Mouse (Mus musculus) thymus, postnatal 25 days (tissue): ENCODE data around the gene Macrod1.
"Not testable (repeated sequence)": the region's sequence is repeated elsewhere in the genome, so short reads cannot be mapped to it uniquely, and the experiment has no call there.

Experiments
- DNase-seq: peaks from one replicate; pipeline ENCODE4 v3.0.0; 2022

The Macrod1 gene

DNA sequence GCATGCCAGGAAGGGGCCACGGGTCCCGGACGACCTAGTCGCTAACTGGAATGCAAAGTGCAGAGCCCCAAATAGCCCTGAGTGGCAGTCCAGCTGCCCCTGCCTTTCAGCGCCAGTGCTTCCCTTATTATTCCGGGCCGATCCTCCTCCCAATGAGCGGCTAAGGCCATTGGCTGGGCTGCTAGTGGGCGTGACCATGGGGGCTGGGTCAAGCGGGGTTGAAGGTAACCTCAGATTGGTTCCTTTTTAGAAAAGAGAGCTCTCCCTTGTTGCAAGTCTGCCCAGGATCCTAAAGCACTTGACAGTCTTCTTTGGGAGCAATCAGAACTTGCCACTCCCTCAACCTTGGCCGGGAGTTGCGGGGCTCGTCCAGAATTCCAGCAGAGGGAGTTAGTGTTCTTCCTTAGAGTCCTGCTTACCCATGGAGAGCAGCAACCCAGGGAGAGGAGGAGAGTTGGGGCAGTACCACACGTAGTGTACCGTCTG lies 1.2 kb downstream of the Macrod1 start:
- DNase-seq, result peak; percentile 59

DNA sequence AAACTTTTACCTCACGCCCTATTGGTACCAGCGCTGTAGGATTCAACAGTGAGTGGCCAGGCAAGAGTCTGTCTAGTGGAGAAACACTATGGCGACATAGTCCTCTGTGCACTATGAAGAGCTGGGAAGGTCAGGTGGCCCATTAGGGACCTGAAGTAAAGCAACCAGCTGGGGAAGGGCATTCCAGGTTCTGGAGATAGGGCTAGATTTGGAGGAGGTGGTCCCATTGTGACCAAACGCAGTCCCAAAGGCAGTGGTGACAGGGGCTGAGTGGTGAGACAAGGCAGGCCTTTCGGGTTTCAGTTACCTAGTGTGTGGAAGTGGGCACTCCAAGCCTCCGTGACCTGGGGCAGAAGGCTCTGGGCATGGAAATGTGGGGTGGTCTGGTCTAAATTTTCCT lies 1.9 kb downstream of the Macrod1 start:
- no peak for DNase-seq

DNA sequence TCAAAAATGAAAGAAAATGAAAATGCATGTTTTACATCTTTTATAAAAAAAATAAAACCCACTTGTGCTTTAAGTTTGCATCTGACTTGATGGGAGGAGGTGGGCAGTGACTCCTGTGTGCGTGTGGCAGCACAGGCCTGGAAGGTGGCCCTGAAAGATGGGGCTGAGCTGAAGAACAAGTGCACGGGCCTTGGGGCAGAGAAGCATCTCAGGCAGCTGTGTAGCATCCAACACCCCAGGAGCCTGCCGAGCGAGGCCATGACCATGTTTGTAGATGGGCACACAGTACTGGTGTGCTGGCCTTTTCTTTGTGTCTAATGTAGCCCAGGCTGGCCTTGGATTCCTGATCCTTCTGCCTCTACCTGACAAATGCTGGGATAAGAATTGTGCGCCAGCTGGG lies 5.5 kb downstream of the Macrod1 start:
- DNase-seq, result no peak

DNA sequence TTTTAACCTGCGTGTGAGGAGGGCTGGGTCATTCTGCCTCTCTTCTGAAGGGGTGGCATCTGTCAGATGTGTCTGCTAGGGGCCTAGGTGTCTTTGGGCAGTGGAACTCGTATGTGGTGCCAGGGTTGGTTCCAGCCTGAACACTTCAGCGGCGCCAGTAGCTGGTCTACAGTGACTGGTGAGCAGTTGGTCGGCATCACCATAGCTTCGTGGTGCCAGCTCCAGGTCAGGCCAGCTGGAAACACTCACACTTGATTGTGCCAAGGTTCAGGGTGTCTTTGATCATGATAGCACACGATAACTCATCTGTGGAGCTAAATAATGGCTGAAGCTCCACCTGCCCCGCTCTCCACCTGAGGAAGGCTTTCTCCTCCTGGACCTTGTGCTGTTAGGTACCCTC lies 6.3 kb downstream of the Macrod1 start:
- DNase-seq, result no peak

DNA sequence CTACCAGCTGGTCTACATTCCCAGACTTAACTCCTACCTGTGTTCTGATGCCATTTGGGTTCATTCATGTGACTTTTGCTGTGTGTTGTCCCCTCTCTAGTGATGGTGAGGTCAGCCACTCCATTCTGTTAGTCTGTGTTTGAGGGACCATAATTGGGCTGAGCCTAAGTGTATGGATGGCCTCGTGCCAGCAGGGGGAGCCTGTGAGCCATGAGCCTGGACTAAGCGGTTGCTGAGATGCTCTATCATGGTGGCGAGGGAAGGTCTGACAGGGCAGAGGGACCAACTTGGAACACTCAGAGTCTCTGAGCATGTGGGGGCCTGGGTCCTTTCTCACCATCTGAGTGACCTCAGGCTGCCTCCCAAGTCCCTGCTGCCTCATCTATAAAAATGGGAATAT lies 8.0 kb downstream of the Macrod1 start:
- DNase-seq, result peak; percentile 87

DNA sequence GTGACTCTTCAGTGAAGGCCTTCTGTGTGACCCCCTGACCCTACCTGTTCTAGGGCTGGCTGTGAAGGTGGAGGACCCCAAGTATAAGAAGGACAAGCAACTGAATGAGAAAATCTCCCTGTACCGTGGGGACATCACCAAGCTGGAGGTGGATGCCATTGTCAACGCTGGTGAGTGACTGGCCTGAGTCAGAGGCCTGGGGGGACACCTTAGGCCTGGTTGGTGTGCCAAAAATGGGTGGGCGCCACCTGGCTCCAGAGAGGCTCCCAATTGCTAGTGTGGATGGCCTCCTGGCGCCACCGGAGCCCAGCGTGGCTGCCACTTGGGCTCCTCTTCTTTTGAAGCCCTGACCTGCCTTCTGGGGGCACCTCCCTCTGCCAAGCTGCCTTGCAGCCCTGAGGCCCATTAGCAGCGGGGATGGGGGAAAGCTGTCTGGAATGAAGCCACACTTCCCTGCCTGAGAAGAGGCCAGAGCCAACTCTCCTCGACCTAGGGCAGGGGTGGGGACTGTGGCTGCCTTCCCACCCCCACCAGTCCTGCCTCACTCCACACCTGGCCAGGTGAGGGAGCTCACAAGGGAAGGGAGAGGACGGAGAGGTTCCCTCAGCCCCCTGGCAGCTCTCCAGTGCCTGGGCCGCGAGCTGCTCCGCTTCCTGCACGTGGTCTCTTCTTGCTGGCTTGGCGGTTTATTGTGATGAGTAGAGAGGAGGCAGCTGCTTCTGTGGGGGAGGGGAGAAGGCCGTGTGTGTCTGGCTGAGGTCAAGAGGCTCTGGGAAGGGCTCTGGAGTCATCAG lies 9.6 kb downstream of the Macrod1 start:
- DNase-seq, result peak; percentile 82

DNA sequence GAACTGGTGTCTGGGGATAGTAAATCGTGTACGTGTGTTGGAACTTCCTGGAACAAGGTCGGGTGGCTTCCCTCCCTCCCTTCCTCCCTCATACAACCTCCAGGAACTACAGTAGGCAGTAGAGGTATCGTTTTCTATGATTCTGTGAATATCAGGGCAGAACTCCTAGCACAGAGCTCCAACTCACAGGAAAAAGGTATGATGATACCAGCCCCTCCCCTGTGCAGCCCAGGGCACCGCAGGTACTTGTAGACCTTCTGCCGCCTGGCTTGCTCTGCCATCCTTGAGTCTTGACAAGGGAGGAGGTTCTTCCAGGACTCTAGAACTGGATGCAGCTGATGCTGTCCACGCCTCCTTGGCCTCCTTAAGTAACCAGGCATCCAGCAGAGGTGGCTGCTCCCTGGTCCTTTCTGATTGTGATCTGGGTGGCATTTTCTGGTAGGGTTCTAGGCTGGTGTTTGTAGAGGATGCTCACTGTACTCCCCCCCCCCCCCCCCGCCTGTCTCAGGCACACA lies 10.3 kb downstream of the Macrod1 start:
- no peak for DNase-seq

DNA sequence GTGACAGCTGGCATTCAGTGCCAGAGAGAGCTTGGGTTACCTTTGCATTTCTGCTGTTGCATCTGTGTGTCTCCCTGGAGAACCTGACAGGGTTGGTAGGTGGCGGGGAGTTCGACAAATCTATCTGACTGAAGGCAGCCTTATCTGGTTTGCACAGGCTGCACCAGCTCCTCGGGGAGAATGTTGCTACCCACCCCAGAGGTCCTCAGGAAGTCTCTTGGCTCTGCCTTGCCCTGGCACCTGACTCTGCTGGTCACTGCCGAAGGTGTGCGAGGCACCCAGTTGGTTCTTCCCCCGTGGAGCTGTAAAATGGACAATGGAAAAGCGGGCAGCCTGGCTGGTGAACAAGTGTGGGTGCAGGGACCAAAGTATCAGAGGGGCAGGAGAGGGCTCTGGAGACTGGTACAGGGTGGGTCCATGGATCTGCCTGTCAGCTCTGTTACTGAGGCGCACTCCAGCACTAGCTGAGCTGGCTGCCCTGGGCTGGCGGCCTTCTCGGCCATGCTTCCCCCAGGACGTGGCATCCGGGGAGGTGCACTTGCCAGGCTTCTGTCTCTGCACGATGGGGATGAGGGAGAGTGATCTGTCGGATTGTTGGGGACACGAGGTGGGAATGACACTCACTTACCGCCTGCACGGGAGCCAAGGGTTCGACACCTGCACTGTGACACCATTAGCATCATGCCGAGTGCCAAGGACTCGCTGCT lies 10.9 kb downstream of the Macrod1 start:
- DNase-seq, result peak; percentile 38

DNA sequence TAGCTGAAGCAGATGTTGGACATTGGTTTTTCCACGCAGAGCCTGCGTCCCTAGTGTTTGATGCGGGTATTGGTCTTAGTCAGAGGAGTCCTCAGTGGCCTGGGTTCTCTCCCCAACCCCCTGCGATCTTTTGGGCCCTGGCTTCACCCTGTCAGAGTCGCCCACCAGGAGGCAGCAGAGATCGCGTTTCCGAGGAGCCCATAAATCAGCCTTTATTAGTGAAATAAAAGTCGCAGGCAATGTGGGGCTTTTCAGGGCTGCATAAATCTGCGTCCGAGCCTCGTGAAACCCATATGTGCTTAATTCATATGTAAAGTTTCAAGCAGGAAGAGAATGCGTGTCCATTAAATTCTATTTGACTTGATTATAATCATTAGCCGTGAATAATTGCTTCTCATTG lies 11.5 kb downstream of the Macrod1 start:
- DNase-seq, result peak; percentile 81

DNA sequence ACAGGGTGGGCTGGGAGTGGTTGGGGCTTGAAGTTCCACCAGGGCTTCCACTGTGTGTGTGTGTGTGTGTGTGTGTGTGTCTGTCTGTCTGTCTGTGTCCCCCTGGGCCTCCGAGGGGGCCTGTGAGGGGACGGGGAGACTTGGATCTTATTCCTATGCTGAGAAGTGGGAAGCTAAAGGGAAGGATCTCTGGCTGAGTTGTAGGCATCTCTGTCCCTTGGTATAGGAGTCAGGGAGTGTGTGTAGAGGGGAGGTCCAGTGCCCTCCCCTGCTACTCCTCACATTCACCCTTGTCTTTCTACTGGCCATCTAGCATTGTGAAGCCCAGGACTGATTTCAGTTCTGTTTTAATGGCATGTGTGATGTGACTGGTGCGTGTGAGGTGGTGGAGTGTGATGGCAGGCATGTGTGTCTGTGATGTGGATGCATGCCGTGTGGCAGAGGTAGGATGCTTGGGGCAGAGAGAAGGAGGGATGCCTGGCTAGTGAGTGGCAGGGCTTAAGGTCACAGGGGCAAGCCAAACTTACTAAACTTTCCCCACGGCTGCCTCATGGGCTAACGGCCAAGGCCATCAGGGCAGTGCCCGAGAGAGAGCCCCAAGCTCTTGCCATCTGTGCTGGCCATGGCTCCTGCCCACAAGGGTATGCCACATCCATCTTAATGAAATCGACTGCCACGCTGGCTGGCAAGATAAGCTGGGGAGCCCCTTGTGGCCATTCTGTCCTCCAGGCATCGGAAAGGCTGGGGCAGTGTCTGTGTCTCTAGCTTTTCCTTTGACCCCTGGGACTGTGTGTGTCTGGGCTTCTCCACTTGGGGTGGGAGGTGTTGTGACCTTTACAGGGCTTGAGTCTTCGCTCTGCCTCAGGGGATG lies 12.3 kb downstream of the Macrod1 start:
- DNase-seq, result no peak

DNA sequence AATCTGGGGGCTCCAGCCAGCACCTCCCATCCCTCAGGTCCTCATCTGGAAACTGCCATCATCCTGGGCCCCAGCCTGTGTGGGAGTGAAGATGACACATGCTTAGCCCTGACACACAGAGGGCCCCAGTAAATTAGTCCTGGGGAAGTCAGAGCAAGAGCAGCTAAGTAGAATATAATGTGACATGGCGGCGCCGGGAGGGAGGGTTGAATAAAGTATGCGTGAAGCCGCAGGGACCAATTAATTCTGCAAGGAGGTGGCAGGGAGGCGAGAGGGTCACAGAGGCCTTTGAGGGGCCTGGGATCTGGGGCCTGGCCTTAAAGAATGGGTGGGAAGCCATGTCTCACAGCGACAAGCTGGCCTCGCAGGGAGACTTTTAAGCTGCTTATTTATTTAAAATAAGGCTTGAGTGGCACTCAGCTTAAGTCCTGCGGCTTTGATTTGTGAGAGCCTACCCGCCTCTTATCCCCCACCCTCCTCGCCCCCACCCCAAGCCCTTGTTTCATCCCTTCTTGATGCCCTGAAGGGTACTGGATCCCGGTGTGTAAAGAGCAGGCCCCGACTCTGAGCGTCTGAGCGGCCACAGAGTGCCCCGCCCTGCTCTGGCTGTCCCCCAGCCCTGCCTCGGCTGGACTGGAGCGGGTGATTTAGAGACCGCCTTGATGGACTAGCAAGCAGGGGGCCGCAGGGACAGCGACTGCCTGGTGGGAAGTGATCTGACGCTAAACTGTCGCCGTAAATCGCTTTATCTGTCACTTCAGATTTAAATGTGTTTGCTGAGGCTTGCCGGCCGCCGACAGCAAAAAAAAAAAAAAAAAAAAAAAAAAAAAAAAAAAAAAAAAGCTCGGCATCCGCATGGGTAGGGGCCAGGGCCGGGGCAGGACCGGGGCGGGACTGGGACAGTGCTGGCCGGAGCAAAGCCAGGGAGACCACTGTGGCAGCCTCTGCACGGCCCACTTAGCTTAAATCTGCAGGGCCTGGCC lies 13.5 kb downstream of the Macrod1 start:
- DNase-seq, result no peak

DNA sequence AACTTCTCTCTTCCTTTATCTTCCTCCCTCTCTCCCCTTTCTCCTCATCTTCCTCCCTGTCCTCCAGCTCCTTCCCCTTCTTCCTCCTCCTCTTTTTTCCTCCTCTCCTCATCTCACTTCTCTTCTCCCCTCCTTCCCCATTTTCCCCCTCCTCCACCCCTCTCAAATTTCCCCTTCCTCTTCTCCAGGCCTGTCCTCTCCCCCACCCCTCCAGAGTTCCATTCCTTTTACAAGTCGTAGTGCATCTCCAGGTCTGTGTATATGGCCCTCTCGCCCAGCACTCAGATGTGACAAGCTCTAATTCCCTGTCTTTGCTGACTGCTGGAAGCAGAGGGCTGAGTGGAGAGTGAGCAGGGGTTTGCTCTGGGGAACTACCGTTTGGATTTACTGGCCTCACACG lies 14.2 kb downstream of the Macrod1 start:
- no peak for DNase-seq

DNA sequence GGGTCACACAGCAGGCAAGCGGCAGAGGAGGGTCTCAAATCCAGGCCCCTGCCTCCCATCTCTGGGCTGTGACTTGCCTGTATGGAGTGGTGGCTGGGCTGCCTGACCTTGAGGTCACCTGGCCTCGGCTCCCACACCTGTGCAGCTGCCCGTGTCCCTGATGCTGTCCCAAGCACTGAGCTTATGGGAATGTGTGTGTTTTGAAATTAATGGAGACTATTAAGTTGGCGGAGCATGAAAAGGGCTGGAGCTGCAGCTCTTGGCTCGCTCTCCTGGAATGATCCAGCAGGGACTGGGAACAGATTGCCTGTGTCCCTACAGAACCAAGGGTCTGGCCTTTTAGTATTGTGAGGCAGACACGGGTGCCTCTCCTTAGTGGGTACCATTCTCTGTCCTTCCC lies 15.6 kb downstream of the Macrod1 start:
- DNase-seq, result no peak

DNA sequence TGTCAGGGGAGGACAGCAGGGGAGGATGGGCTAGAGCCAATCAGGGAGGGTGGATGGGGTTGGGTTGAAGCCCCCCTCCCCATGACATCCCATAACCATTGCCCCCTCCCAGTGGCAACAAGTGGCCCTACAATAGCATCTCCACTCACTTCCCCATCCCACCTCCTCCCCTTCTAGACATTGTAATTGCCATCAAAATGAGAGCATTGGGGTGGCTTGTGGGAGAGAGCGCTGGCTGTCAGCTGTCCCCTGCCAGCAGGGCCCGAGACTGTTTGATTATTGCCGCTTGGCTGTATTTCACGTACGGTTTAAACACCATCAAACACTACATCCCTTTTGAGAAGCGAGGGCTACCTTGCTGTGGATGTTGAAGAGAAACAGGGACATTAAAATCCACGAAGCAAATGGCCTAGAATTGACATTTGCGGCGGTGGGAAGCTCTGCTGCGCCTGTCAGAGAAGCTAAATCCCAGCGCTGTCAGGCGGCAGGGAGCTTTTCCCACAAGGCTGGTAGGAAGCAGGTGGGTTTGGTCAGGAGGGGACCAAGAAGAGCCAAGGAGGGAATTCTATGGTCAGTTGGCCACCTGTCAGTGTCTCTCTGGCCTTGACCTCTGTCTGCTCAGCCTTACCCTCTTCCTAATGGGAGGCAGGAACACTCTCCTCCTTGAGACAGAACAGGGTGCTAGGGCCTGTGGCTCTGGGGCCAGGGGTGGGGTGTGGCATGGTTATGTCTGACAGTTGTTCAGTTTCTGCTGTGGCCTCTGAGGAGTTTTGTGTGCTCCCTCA lies 17.6 kb downstream of the Macrod1 start:
- DNase-seq, result no peak

DNA sequence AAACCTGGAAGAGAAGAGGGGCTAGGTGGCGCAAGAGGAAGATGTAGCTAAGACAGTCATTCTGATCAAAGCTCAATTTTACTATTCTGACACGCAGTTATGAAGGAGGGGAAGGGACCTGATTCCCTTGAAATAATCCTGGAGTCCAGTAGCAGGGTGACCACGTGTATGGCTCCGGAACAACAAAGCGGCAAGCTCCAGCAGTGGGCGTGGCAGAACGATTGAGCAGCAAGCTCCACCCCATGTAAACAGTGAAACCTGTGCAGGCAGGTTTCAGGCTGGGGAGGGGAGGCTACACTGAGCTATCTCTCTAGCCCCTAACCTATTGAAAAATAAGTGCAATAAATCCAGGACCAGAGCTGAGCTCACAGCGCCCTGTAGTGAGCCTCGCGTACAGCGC lies 18.7 kb downstream of the Macrod1 start:
- DNase-seq, result not testable (repeated sequence)

DNA sequence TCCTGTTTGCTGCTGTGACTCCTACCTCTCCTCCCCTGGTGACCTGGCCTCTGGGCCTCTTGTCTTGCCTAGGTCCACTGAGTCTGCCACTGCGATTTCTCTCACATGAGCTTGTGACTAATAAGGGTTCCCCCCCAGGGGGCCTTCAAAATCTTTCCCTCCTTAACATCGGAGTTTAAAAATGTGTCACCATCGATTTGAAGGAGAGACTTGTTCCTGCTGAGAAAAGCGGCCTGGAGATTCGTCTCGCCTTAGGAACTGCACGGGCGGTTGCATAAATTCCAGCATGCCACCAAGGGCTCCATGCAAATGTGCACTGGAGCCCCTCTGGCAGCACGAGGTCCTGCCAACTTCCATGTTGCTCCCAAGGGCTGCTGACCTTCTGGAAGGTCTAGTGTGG lies 21.1 kb downstream of the Macrod1 start:
- DNase-seq, result no peak

DNA sequence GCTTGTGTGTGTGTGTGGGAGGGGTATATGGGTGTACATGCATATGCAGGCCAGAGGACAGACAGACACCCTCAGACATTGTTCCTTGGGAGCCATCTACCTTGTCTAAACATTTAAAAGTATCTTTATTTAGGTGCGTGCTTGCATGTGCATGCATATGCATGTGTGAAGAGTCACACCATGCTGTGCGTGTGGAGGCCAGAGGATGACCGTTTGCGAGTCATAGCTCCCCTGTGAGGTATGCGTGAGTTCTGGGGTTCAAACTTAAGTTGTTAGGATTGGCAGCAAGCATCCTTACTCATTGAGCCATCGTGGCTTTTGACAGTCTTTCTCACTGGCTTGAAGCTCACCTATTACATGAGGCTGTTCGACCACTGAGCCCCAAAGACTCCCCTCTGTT lies 21.7 kb downstream of the Macrod1 start:
- no peak for DNase-seq

DNA sequence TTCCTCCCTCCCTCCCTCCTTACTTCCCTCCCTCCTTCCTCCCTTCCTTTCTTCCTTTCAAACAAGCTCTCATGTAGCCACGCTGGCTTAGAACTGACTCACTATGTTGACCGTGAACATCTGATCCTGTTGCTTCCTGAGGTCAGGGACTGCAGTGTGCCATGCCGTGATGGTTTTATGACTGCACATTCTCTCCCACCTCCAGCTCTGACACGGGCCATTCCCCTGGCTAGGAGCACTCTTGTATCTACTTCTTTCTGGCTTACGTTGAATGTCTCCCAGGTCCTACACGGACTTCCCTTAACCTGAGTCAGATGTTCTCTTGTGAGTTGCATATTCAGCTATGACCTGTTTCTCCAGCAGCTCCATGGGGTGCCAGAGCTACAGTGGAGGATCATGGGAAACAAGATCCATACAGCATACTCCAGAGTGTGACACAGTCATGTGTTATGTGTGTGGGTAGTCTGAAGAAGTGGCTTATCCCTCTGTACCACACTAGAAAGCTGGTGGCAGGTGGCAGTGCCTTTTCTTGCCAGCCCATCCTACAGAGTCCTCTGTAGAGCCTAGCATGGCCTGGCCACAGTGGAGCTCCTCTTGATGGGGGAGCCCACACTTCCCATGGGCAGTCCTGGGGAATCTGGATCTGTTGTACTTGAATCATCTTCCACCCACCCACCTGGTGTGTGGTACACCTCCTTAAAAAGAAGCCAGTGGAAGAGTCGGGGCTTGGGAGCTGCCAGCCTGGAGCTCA lies 25.1 kb downstream of the Macrod1 start:
- DNase-seq, result no peak

DNA sequence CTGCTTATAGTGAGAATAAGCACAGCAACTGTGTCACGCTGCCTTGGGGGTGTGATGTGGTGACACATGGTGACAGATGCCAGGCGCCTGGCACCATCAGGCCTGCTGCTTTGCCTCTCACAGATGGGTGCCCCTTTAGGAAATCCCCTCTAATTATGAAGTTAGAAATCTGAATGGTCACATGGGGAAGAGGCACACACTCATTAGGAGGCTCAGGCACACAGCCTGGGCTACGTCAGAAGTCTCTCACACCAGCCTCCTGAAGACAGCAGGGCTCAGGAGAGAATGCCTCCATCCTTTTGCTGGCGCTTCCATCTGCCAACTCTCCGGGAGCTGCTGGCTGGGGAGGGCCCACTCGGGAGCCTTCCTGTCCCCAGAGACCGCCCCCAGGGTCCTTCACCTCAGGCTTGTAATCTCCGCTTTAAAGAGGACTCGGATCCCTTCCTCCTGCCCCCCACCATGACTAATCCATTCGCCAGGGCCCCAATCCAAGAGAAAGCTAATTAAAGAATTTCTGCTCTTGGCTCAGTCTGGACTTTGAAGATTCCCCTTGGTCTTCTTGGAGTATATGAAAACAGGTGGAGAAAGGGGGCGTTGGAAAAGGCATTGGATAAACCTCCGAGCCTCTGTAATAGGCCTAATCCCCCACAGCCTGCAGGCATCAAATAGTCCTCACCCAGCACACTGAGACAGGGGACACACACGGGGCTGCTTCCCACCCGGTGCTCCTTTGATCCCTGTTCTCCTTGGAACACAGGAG lies 26.6 kb downstream of the Macrod1 start:
- DNase-seq, result no peak

DNA sequence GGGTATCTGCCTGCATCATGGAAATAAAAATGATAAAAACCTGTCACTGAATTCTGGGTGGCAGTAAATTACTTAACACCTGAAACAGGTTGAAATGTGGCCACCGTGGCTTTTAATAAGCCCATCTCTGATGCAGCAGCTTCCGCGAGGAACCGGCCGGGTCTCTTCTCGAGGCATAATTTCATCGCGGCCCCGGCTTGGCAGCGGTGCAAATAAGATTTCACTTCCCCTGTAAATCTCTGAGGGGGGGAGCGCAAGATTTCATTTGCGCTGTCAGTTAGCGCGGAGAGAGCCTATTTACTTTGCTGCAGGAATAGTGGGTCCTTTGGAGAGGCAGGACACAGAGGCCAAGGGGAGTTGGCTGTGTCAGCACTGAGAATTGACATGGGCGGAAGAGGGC lies 28.1 kb downstream of the Macrod1 start:
- DNase-seq, result no peak
